Mouse (Mus musculus) cortical plate, adult 2 months (tissue): Measurements from ENCODE around the gene Majin.

ENCODE experiments used
- CTCF ChIP-seq: fragments of 200-500 bp; IDR thresholded peaks from 2 replicates; pipeline ENCODE4 v1.5.1; 2011; ENCODE audit warnings: mild to moderate bottlenecking, control low read depth, low read length; ENCODE audit not compliant: insufficient read depth; ENCODE audit errors: extremely low read depth
- POLR2A ChIP-seq: fragments of 200-500 bp; IDR thresholded peaks from 2 replicates; pipeline ENCODE4 v1.6.1; 2011; ENCODE audit warnings: mild to moderate bottlenecking, low read length, control low read depth; ENCODE audit not compliant: insufficient read depth; ENCODE audit errors: extremely low read depth

GRCm38 (mm10) chr19:6155174-6155573 is 29.0 kb upstream of the Majin start:
- no peak for TF ChIP-seq CTCF
- TF ChIP-seq POLR2A: no peak
